Mouse (Mus musculus) limb, embryonic 14.5 days (tissue): ENCODE measurements around the gene Atxn2l. TPM values are rescaled to one million over a fixed set of nuclear protein-coding genes. Genes with fewer than 3 reads are reported as not detected.

ENCODE experiments used
- ATAC-seq: fragments of 200-750 bp; cut with Nextera tagmentation; 2 replicates; pipeline ENCODE4 v1.8.0; 2017; ENCODE audit warnings: low read depth, moderate number of reproducible peaks, moderate TSS enrichment; ENCODE audit not compliant: low FRiP score
- DNase-seq: peaks from one replicate; pipeline ENCODE4 v3.0.0-alpha.2; 2015; ENCODE audit warnings: low spot score
- H3K27ac ChIP-seq: fragments of 300-500 bp; sonication (generic); replicated peaks from 2 replicates; pipeline ENCODE4 v1.5.1; 2014; ENCODE audit warnings: low read depth, mild to moderate bottlenecking, low read length, moderate library complexity, mixed read lengths
- H3K27me3 ChIP-seq: fragments of 300-500 bp; sonication (generic); 2 replicates; pipeline ENCODE4 v1.6.1; 2014; ENCODE audit warnings: low read length, mixed read lengths; ENCODE audit not compliant: control insufficient read depth, insufficient read depth
- H3K36me3 ChIP-seq: fragments of 300-500 bp; sonication (generic); 2 replicates; pipeline ENCODE4 v1.6.1; 2014; ENCODE audit warnings: mild to moderate bottlenecking, low read length, moderate library complexity, mixed read lengths; ENCODE audit not compliant: control insufficient read depth, insufficient read depth
- H3K4me1 ChIP-seq: fragments of 300-500 bp; sonication (generic); 2 replicates; pipeline ENCODE4 v1.6.1; 2014; ENCODE audit warnings: antibody characterized with exemption, low read length, mixed read lengths; ENCODE audit not compliant: control insufficient read depth, insufficient read depth
- H3K4me2 ChIP-seq: fragments of 300-500 bp; sonication (generic); replicated peaks from 2 replicates; pipeline ENCODE4 v1.6.1; 2014; ENCODE audit warnings: low read depth, mild to moderate bottlenecking, low read length, moderate library complexity; ENCODE audit not compliant: severe bottlenecking
- H3K4me3 ChIP-seq: fragments of 300-500 bp; sonication (generic); replicated peaks from 2 replicates; pipeline ENCODE4 v1.5.1; 2014; ENCODE audit warnings: low read length
- H3K9ac ChIP-seq: fragments of 300-500 bp; sonication (generic); 2 replicates; pipeline ENCODE4 v1.6.1; 2014; ENCODE audit warnings: mild to moderate bottlenecking, low read depth, low read length, moderate library complexity; ENCODE audit not compliant: severe bottlenecking
- H3K9me3 ChIP-seq: fragments of 300-500 bp; sonication (generic); 2 replicates; pipeline ENCODE4 v1.6.1; 2016; ENCODE audit warnings: low read length; ENCODE audit not compliant: control insufficient read depth
- POLR2A ChIP-seq: fragments of 200-500 bp; IDR thresholded peaks from 2 replicates; pipeline ENCODE4 v1.8.0; 2012; ENCODE audit warnings: inconsistent platforms, mild to moderate bottlenecking, moderate library complexity, borderline replicate concordance; ENCODE audit not compliant: insufficient read depth, insufficient read length; ENCODE audit errors: extremely low read depth
- WGBS: fragments of 180-500 bp; shearing (Covaris S2); extraction: QIAGEN DNeasy Blood & Tissue Kit; methylation state at CpG from one replicate; pipeline ENCODE4 v1.1.7; 2014; 5-methylcytosine and 5-hydroxymethylcytosine counted together
- polyA plus RNA-seq, 2 experiments: library from polyadenylated mRNA; depleted of rRNA in 1 of 2; stranded (reverse) in 1 of 2; unstranded in 1 of 2; fragments of >200 nt; fragmentation: Nextera tagmentation in 1 of 2; extraction: Ambion mirVana in 1 of 2; gene quantifications; 2 replicates each; pipeline versions ENCODE4 v1.2.1 to v1.2.3; 2012 to 2014

Gene Atxn2l
- polyA plus RNA-seq, 2 experiments: 51.4 to 170 TPM

DNA sequence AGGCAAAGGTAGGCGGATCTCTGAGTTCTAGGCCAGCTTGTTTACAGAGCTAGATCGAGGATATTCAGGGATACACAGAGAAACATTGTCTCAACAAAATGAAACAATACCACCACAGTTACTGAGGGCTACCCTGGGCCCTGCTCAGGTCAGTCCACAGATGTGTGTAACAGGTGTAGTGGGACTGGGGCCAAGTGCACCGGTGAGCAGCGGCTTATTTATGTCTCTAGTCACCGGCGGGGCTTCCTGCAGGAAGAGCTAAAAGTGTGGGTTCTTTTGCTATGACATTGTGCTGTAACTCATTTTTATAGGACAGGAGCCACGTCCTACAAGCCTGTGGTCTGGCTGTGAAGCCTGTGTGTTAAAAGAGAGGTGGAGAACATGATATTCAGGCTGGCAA is 49.4 kb downstream of the Atxn2l start:
- H3K4me2 ChIP-seq: no peak overlapping the region
- 38% methylated on average over 7 of the region's 7 CpGs for WGBS
- ATAC-seq (no peak), DNase-seq (no peak)
- no peaks in the 10 kb centered on the region for H3K4me1 ChIP-seq
- H3K36me3 ChIP-seq: 0 out of 2 replicates have a peak, but pooled peaks cover 2% of the 10 kb centered on the region
- H3K9me3 ChIP-seq: no peaks in the 10 kb centered on the region
- no peak for TF ChIP-seq POLR2A
- H3K9ac ChIP-seq: no peak overlapping the region
- no peak overlapping the region for H3K27ac ChIP-seq
- no peaks in the 10 kb centered on the region for H3K27me3 ChIP-seq
- H3K4me3 ChIP-seq: no peak overlapping the region

DNA sequence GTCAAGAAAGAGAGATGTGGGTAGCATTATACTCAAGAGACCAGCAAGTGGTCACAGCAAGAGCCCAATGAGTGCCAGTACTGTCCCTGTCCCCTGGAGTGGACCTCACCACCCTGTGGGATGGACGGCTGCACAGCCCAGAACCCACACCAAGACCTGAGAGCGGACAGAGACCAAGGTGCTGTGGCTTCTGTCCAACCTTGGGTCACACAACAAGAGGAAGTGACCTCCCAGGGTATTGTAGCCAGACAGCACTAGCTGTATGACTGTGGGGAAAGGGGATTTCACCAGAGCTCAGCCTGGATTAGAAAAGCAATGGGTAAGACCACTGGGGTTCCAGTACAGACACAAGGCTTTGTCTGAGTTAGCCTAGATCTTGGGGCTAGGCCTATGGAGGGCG is 51.0 kb downstream of the Atxn2l start:
- WGBS: 94% methylated on average over 3 of the region's 3 CpGs
- no peak for TF ChIP-seq POLR2A
- H3K4me2 ChIP-seq: no peak overlapping the region
- no peak for ATAC-seq
- no peak for DNase-seq
- H3K9ac ChIP-seq: no peak overlapping the region
- H3K4me1 ChIP-seq: no peaks in the 10 kb centered on the region
- H3K9me3 ChIP-seq: no peaks in the 10 kb centered on the region
- no peak overlapping the region for H3K27ac ChIP-seq
- peaks cover 11% of the 10 kb centered on the region; the same call in 1 of the 2 replicates for H3K36me3 ChIP-seq
- H3K4me3 ChIP-seq: no peak overlapping the region
- H3K27me3 ChIP-seq: no peaks in the 10 kb centered on the region

DNA sequence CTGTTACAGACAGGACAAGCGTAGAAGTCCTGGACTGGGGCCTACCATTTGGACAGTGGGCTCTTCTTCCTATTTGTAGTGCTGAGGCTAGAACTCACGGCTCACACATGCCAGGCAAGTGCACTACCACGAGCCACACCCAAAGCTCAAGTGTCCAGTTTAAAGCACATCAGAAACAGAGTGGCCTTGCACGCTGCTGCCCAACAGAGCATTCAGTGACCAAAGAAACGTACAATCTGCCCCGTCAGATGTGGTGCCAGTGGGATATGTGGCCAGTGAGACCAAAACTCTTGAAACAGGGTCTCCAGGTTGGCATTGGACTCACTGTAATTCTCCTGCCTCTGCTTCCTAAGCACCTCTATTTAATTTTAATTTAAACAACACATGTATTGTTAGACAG is 52.6 kb downstream of the Atxn2l start:
- 88% methylated on average over 6 of the region's 6 CpGs for WGBS
- no peaks in the 10 kb centered on the region for H3K4me1 ChIP-seq
- peaks cover 26% of the 10 kb centered on the region for H3K36me3 ChIP-seq
- DNase-seq: no peak
- no peaks in the 10 kb centered on the region for H3K9me3 ChIP-seq
- TF ChIP-seq POLR2A: no peak
- no peak overlapping the region for H3K4me2 ChIP-seq
- H3K27me3 ChIP-seq: no peaks in the 10 kb centered on the region
- no peak overlapping the region for H3K4me3 ChIP-seq
- no peak for ATAC-seq
- H3K27ac ChIP-seq: no peak overlapping the region
- no peak overlapping the region for H3K9ac ChIP-seq

DNA sequence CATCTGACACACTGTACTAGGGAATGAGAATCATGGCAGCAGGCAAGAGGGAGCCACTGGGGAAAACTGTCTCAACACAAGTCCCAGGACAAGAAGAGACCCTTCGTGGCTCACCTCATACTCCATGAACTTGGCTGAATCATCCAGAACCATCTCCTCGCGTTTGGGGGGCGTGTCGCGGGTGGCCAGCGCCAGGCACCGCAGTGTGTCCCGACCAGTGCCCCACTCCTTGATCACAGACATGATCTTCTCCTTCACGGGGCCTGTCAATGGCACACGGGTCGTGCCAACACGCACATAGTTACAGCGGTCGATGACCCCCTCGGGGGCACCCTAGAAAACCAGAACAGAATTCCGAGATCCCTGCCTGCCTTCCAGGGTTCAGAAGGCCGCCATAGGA is 53.2 kb downstream of the Atxn2l start:
- ATAC-seq (no peak), DNase-seq (no peak)
- Histone ChIP-seq H3K27ac (no peak overlapping the region), H3K36me3 (peaks cover 32% of the 10 kb centered on the region), H3K4me2 (no peak overlapping the region), H3K4me3 (no peak overlapping the region), H3K9me3 (no peaks in the 10 kb centered on the region), H3K9ac (no peak overlapping the region), H3K27me3 (no peaks in the 10 kb centered on the region), H3K4me1 (no peaks in the 10 kb centered on the region)
- WGBS: 91% methylated on average over 18 of the region's 18 CpGs
- no peak for TF ChIP-seq POLR2A

DNA sequence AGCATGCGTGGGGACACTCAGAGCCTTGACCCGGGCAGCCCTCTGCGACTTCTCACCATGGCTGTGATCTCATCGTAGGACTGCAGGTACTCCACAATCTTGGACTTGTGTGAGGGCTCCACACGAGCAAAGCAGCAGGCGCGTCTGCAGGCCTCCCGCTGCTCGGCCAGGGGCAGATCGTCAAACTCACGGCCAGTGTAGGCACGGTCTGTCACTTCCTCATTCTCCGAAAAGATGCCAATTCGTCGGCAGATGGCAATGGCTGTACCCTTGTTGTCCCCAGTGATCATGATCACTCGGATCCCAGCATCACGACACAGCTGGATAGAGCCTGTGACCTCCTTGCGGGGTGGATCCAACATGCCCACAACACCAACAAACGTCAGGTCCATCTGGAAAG is 54.8 kb downstream of the Atxn2l start:
- no peak overlapping the region for H3K4me3 ChIP-seq
- WGBS: 92% methylated on average over 19 of the region's 19 CpGs
- H3K4me1 ChIP-seq: no peaks in the 10 kb centered on the region
- no peak overlapping the region for H3K27ac ChIP-seq
- no peaks in the 10 kb centered on the region for H3K9me3 ChIP-seq
- no peak overlapping the region for H3K9ac ChIP-seq
- H3K27me3 ChIP-seq: no peaks in the 10 kb centered on the region
- H3K36me3 ChIP-seq: peaks cover 45% of the 10 kb centered on the region
- H3K4me2 ChIP-seq: no peak overlapping the region
- TF ChIP-seq POLR2A: no peak
- DNase-seq (no peak), ATAC-seq (no peak)

DNA sequence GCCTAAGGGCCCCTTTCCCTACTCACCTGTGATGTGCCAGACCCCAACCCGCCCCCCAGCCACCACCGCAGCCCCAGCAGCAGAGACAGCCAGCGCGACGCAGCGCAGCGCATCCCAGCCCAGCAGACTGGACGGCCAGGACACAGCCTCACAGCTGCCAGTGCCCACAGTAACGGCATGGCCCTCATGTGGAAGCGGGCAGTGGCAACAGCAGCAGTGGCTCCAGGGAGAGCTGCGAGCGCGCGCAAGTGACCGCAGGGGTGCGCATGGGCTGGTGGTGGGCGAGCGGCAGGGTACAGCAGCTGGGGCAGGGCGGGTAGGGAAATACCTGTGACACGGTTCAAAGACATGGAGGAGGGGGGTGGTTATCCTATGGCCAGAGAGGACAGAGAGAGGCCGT is 57.0 kb downstream of the Atxn2l start:
- no peak for DNase-seq
- Histone ChIP-seq H3K4me2 (no peak overlapping the region), H3K36me3 (peaks cover 58% of the 10 kb centered on the region), H3K4me3 (no peak overlapping the region), H3K9me3 (no peaks in the 10 kb centered on the region), H3K27me3 (no peaks in the 10 kb centered on the region), H3K4me1 (no peaks in the 10 kb centered on the region), H3K9ac (no peak overlapping the region), H3K27ac (no peak overlapping the region)
- no peak for TF ChIP-seq POLR2A
- ATAC-seq: no peak
- 92% methylated on average over 20 of the region's 21 CpGs for WGBS
